ENCODE assay signal across 20 mouse cellular contexts in the genomic region with DNA sequence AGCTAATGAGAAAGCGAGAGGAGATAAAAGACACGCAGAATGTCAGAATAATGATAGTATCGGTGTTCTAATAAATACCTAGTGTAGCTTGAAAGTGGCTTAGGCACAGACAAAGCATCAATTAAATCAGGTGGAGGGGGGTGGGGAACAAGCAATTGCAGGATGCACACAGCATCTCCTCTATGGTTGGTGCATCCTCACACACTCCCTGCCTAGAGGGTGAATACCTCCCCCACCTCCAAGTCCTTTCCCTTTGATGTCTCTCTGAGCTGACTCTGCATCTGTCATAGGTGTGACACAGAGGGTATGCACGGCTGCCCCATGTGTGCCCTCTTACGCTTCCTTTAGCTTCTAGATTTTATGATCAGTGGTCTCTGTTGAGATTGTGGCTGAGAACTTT. TPM values are rescaled to one million over a fixed set of nuclear protein-coding genes. Genes with fewer than 3 reads are reported as not detected.
A peak's percentile ranks its signal among the peaks of the same experiment; 100 is the strongest.
DNase-seq lines count a peak whose midpoint lies in the region; ATAC-seq and TF ChIP-seq lines count a peak whose summit lies in the region.
"Had no signal": no experiment of that assay in that cellular context is flagged by ENCODE, and none has a peak within 500 bp of the region (broad histone marks: within the 10 kb centered on the region; RNA-seq: fewer than 3 reads in every experiment).

No protein-coding gene starts in this region.

- H3K9me3 ChIP-seq in forebrain, embryonic 15.5 days, result no peaks in the 10 kb centered on the region
- no peaks in the 10 kb centered on the region for H3K9me3 ChIP-seq in forebrain, embryonic 10.5 days
- no peaks in the 10 kb centered on the region for H3K9me3 ChIP-seq in limb, embryonic 12.5 days
- H3K9me3 ChIP-seq in limb, embryonic 10.5 days (replicated peaks), result no peaks in the 10 kb centered on the region
- no peaks in the 10 kb centered on the region for H3K9me3 ChIP-seq in forebrain, postnatal 0 days (ENCODE audit: low read length)
- H3K9me3 ChIP-seq in kidney, embryonic 14.5 days (ENCODE audit: control insufficient read depth, low read length), result no peaks in the 10 kb centered on the region
- H3K9me3 ChIP-seq: heart, embryonic 10.5 days; neural tube, embryonic 12.5 days had no signal

- WGBS in forebrain, embryonic 15.5 days, result 46% methylated on average over 5 of the region's 5 CpGs
- 68% methylated on average over 5 of the region's 5 CpGs for WGBS in forebrain, embryonic 10.5 days
- WGBS in limb, embryonic 12.5 days, result 49% methylated on average over 5 of the region's 5 CpGs
- WGBS in limb, embryonic 10.5 days, result 53% methylated on average over 5 of the region's 5 CpGs
- 51% methylated on average over 5 of the region's 5 CpGs for WGBS in forebrain, postnatal 0 days
- 42% methylated on average over 5 of the region's 5 CpGs for WGBS in kidney, embryonic 14.5 days

- no peak for DNase-seq in forebrain, embryonic 10.5 days (ENCODE audit: extremely low spot score, low spot score)
- DNase-seq in limb, embryonic 10.5 days (ENCODE audit: low spot score), result no peak
- DNase-seq in brain, embryonic 14.5 days (ENCODE audit: low read depth), result peak; percentile 58
- no peak for DNase-seq in forebrain, postnatal 0 days
- DNase-seq in urinary bladder, postnatal 25 days (ENCODE audit: low spot score), result no peak
- DNase-seq: adrenal gland, postnatal 36 days; cerebellum, adult 11 months; cerebellum, adult 9-11 months; gastrocnemius, adult 2 months; kidney, postnatal 4 days; lung, postnatal 4 days; thymus, adult 2 months had no signal

- TF ChIP-seq POLR2A in brain, embryonic 14.5 days (IDR thresholded peaks at IDR 0.05; ENCODE audit: borderline replicate concordance, extremely low read depth, insufficient read depth, insufficient read length, poor library complexity, severe bottlenecking), result no peak

- H3K4me1 ChIP-seq in forebrain, embryonic 15.5 days, result peaks cover 17% of the 10 kb centered on the region
- H3K4me1 ChIP-seq in forebrain, embryonic 10.5 days, result peaks cover 15% of the 10 kb centered on the region
- peaks cover 17% of the 10 kb centered on the region for H3K4me1 ChIP-seq in limb, embryonic 12.5 days (replicated peaks)
- H3K4me1 ChIP-seq in limb, embryonic 10.5 days, result peaks cover 6% of the 10 kb centered on the region
- H3K4me1 ChIP-seq in forebrain, postnatal 0 days (ENCODE audit: insufficient read depth), result peaks cover 3% of the 10 kb centered on the region; the same call in 1 of the 2 replicates
- H3K4me1 ChIP-seq in kidney, embryonic 14.5 days (ENCODE audit: control insufficient read depth, insufficient read depth, low read length), result peaks cover 6% of the 10 kb centered on the region; the same call in 1 of the 2 replicates

- ATAC-seq in forebrain, embryonic 15.5 days (replicated peaks), result peak; percentile 42
- no peak for ATAC-seq in limb, embryonic 12.5 days (ENCODE audit: insufficient number of reproducible peaks, insufficient read depth, low FRiP score, low TSS enrichment, low read depth)
- peak; percentile 42; the same call in 1 of the 2 replicates for ATAC-seq in forebrain, postnatal 0 days
- no peak for ATAC-seq in kidney, embryonic 14.5 days (ENCODE audit: low FRiP score, low TSS enrichment)
- ATAC-seq: intestine, postnatal 0 days had no signal

- no peak overlapping the region for H3K4me3 ChIP-seq in forebrain, embryonic 15.5 days
- no peak overlapping the region for H3K4me3 ChIP-seq in forebrain, embryonic 10.5 days
- H3K4me3 ChIP-seq in limb, embryonic 12.5 days (replicated peaks), result no peak overlapping the region
- H3K4me3 ChIP-seq in limb, embryonic 10.5 days, result no peak overlapping the region
- H3K4me3 ChIP-seq in forebrain, postnatal 0 days (ENCODE audit: low read depth, low read length), result no peak overlapping the region
- H3K4me3 ChIP-seq in kidney, embryonic 14.5 days (ENCODE audit: low read length), result no peak overlapping the region
- H3K4me3 ChIP-seq: erythroblast, embryonic 14.5 days; gastrocnemius, adult 2 months; heart, embryonic 10.5 days; left cerebral cortex, adult 2 months; neural tube, embryonic 12.5 days had no signal

- no peak overlapping the region for H3K9ac ChIP-seq in forebrain, embryonic 15.5 days (replicated peaks)
- no peak overlapping the region for H3K9ac ChIP-seq in limb, embryonic 12.5 days (replicated peaks)
- no peak overlapping the region for H3K9ac ChIP-seq in forebrain, postnatal 0 days
- no peak overlapping the region for H3K9ac ChIP-seq in kidney, embryonic 14.5 days (ENCODE audit: low read depth, low read length)
- H3K9ac ChIP-seq: neural tube, embryonic 12.5 days had no signal

- TF ChIP-seq CTCF in brain, embryonic 14.5 days (IDR thresholded peaks at IDR 0.05; ENCODE audit: borderline replicate concordance, extremely low read depth, insufficient read depth, insufficient read length), result no peak
- no peak for TF ChIP-seq CTCF in forebrain, postnatal 0 days (IDR thresholded peaks at IDR 0.05; ENCODE audit: low read depth)

- H3K27ac ChIP-seq in forebrain, embryonic 15.5 days (replicated peaks), result no peak overlapping the region
- no peak overlapping the region for H3K27ac ChIP-seq in forebrain, embryonic 10.5 days
- peak overlapping the region; percentile 29; the same call in 1 of the 2 replicates for H3K27ac ChIP-seq in limb, embryonic 12.5 days
- H3K27ac ChIP-seq in limb, embryonic 10.5 days, result no peak overlapping the region
- H3K27ac ChIP-seq in forebrain, postnatal 0 days (ENCODE audit: low read depth, low read length), result no peak overlapping the region
- H3K27ac ChIP-seq in kidney, embryonic 14.5 days (ENCODE audit: low read depth, low read length), result no peak overlapping the region
- H3K27ac ChIP-seq: gastrocnemius, adult 2 months; heart, embryonic 10.5 days; left cerebral cortex, adult 2 months; neural tube, embryonic 12.5 days had no signal

- no peaks in the 10 kb centered on the region for H3K36me3 ChIP-seq in forebrain, embryonic 15.5 days
- H3K36me3 ChIP-seq in forebrain, embryonic 10.5 days (replicated peaks), result no peaks in the 10 kb centered on the region
- H3K36me3 ChIP-seq in limb, embryonic 12.5 days, result peaks cover 10% of the 10 kb centered on the region
- H3K36me3 ChIP-seq in limb, embryonic 10.5 days, result no peaks in the 10 kb centered on the region
- no peaks in the 10 kb centered on the region for H3K36me3 ChIP-seq in forebrain, postnatal 0 days (ENCODE audit: insufficient read depth)
- peaks cover 8% of the 10 kb centered on the region; the same call in 1 of the 2 replicates for H3K36me3 ChIP-seq in kidney, embryonic 14.5 days (ENCODE audit: control insufficient read depth, insufficient read depth, low read length)
- H3K36me3 ChIP-seq: neural tube, embryonic 12.5 days had no signal

- no peak overlapping the region for H3K4me2 ChIP-seq in forebrain, embryonic 15.5 days (replicated peaks)
- no peak overlapping the region for H3K4me2 ChIP-seq in limb, embryonic 12.5 days
- H3K4me2 ChIP-seq in forebrain, postnatal 0 days (ENCODE audit: low read depth), result no peak overlapping the region
- H3K4me2 ChIP-seq in kidney, embryonic 14.5 days (replicated peaks; ENCODE audit: low read depth, low read length), result no peak overlapping the region
- H3K4me2 ChIP-seq: neural tube, embryonic 12.5 days had no signal

- H3K27me3 ChIP-seq in forebrain, embryonic 15.5 days, result no peaks in the 10 kb centered on the region
- H3K27me3 ChIP-seq in forebrain, embryonic 10.5 days (ENCODE audit: poor library complexity, severe bottlenecking), result peaks cover 17% of the 10 kb centered on the region
- peaks cover 8% of the 10 kb centered on the region; the same call in 1 of the 2 replicates for H3K27me3 ChIP-seq in limb, embryonic 12.5 days
- peaks cover 13% of the 10 kb centered on the region; the same call in 1 of the 2 replicates for H3K27me3 ChIP-seq in limb, embryonic 10.5 days (ENCODE audit: low read depth, poor library complexity, severe bottlenecking)
- no peaks in the 10 kb centered on the region for H3K27me3 ChIP-seq in forebrain, postnatal 0 days (ENCODE audit: insufficient read depth, low read length)
- peaks cover 2% of the 10 kb centered on the region; the same call in 1 of the 2 replicates for H3K27me3 ChIP-seq in kidney, embryonic 14.5 days (ENCODE audit: control insufficient read depth, insufficient read depth, low read length)
- H3K27me3 ChIP-seq: neural tube, embryonic 12.5 days had no signal

RNA-seq across cellular contexts. Expression of a gene that starts 13.5 kb away (rescaled TPM):
- 4.9 and 5.6 TPM in 2 replicates for polyA plus RNA-seq in forebrain, embryonic 15.5 days (2015; fragmentation: Nextera tagmentation; extraction: Ambion mirVana)
- 3.4 and 5.1 TPM in 2 replicates for polyA plus RNA-seq in forebrain, embryonic 10.5 days (2016; fragmentation: Nextera tagmentation; extraction: Ambion mirVana)
- polyA plus RNA-seq in limb, embryonic 12.5 days (2016; fragmentation: Nextera tagmentation; extraction: Ambion mirVana), result 38.0 and 39.4 TPM in 2 replicates
- polyA plus RNA-seq in limb, embryonic 10.5 days (2016; fragmentation: Nextera tagmentation; extraction: Ambion mirVana), result 5.0 and 9.0 TPM in 2 replicates
- polyA plus RNA-seq in brain, embryonic 14.5 days (2012; rRNA removed), result 27.0 and 43.6 TPM in 2 replicates
- 11.4 and 37.0 TPM in 2 replicates for total RNA-seq in forebrain, postnatal 0 days (2014; rRNA removed)
- 3.8 and 4.3 TPM in 2 replicates for polyA plus RNA-seq in forebrain, postnatal 0 days (2015; fragmentation: Nextera tagmentation; extraction: Ambion mirVana)
- polyA plus RNA-seq in kidney, embryonic 14.5 days (2014; fragmentation: Nextera tagmentation; extraction: Ambion mirVana), result 14.0 and 23.7 TPM in 2 replicates
- polyA plus RNA-seq: erythroblast, embryonic 14.5 days had no signal

Comparison
In these comparisons a context has a peak if more than half of its experiments do, and no peak if none do; other contexts are left out.
1. ATAC-seq: peak in forebrain, embryonic 15.5 days (single experiment) and forebrain, postnatal 0 days (single experiment); none in limb, embryonic 12.5 days (single experiment) and kidney, embryonic 14.5 days (single experiment).